Mouse (Mus musculus) CH12.LX (cell line): ENCODE measurements at regions not wholly inside any gene's neighbourhood (a gene's known extent, or its start where the extent isn't known, plus 50 kb on each side); places are given as distances from the start of the nearest gene placed in this dataset.

Experiments used
- DNase-seq: peaks from one replicate; pipeline ENCODE4 v3.0.0-alpha.2; 2013; ENCODE audit errors: extremely low read depth
- H3K27ac ChIP-seq: 2 replicates; pipeline ENCODE4 v1.5.1; 2012; ENCODE audit warnings: low read depth, mild to moderate bottlenecking, control low read depth, moderate library complexity; ENCODE audit not compliant: insufficient read depth
- H3K27me3 ChIP-seq: replicated peaks from 2 replicates; pipeline ENCODE3; 2012; ENCODE audit warnings: inconsistent platforms
- H3K36me3 ChIP-seq, 2 experiments: replicated peaks in 1 of 2; 2 replicates each; pipeline versions ENCODE3 to v1.6.1; 2012; ENCODE audit warnings: inconsistent platforms in 1 of 2, low read length in 1 of 2, mild to moderate bottlenecking in 1 of 2, mixed read lengths in 1 of 2, moderate library complexity in 1 of 2; ENCODE audit not compliant: control insufficient read depth in 1 of 2, insufficient read depth in 1 of 2
- H3K4me1 ChIP-seq, 2 experiments: 2 replicates each; pipeline ENCODE4 v1.6.1; 2012; ENCODE audit warnings: inconsistent platforms in 1 of 2, moderate library complexity in 1 of 2; ENCODE audit not compliant: insufficient read depth in 2 of 2, control insufficient read depth in 1 of 2
- H3K4me2 ChIP-seq: 2 replicates; pipeline ENCODE4 v1.6.1; 2012; ENCODE audit warnings: low read depth, mild to moderate bottlenecking, control low read depth; ENCODE audit not compliant: poor library complexity, insufficient read depth, severe bottlenecking
- H3K4me3 ChIP-seq, 3 experiments: fragments of 150-350 bp in 1 of 3; sonication (generic) in 1 of 3; replicated peaks in 1 of 3; 2 replicates each; pipeline versions ENCODE3 to v1.5.1; 2011 to 2012; ENCODE audit warnings: low read depth in 2 of 3, low read length in 2 of 3, mild to moderate bottlenecking in 2 of 3, moderate library complexity in 2 of 3, control low read depth in 1 of 3, improper control_type of control experiment in 1 of 3, inconsistent platforms in 1 of 3, mixed read lengths in 1 of 3; ENCODE audit not compliant: poor library complexity in 1 of 3
- H3K79me2 ChIP-seq: replicated peaks from 2 replicates; pipeline ENCODE4 v1.6.1; 2012; ENCODE audit warnings: mild to moderate bottlenecking, moderate library complexity; ENCODE audit not compliant: control insufficient read depth, poor library complexity, insufficient read depth, severe bottlenecking; ENCODE audit errors: extremely low read depth
- H3K9ac ChIP-seq: 2 replicates; pipeline ENCODE4 v1.6.1; 2012; ENCODE audit warnings: low read depth, mild to moderate bottlenecking, control low read depth, moderate library complexity; ENCODE audit not compliant: insufficient read depth
- H3K9me3 ChIP-seq: replicated peaks from 2 replicates; pipeline ENCODE3; 2012; ENCODE audit warnings: low read length, inconsistent platforms, mixed read lengths
- CTCF ChIP-seq, 2 experiments: IDR thresholded peaks in 1 of 2; conservative IDR thresholded peaks in 1 of 2; 2 replicates each; pipeline ENCODE4 v1.5.1; 2011 to 2012; ENCODE audit warnings: low read depth in 2 of 2, low read length in 2 of 2, improper control_type of control experiment in 1 of 2, inconsistent platforms in 1 of 2, mild to moderate bottlenecking in 1 of 2, moderate library complexity in 1 of 2
- E2F4 ChIP-seq: IDR thresholded peaks from 2 replicates; pipeline ENCODE4 v1.6.1; 2011; ENCODE audit warnings: low read depth, low read length, improper control_type of control experiment; ENCODE audit not compliant: insufficient replicate concordance
- ETS1 ChIP-seq: conservative IDR thresholded peaks from 2 replicates; pipeline ENCODE4 v1.6.1; 2012; ENCODE audit warnings: low read depth, mild to moderate bottlenecking, inconsistent platforms, low read length, improper control_type of control experiment, moderate library complexity
- GABPA ChIP-seq: IDR thresholded peaks from 2 replicates; pipeline ENCODE4 v1.6.1; 2012; ENCODE audit warnings: low read depth, low read length, improper control_type of control experiment, inconsistent platforms; ENCODE audit not compliant: insufficient replicate concordance
- HCFC1 ChIP-seq: IDR thresholded peaks from 2 replicates; pipeline ENCODE4 v1.6.1; 2012; ENCODE audit warnings: low read depth, mild to moderate bottlenecking, inconsistent platforms, low read length, improper control_type of control experiment
- MAFK ChIP-seq: IDR thresholded peaks from 2 replicates; pipeline ENCODE4 v1.6.1; 2011; ENCODE audit warnings: low read length, improper control_type of control experiment; ENCODE audit not compliant: insufficient replicate concordance
- MAZ ChIP-seq: IDR thresholded peaks from 2 replicates; pipeline ENCODE4 v1.6.1; 2012; ENCODE audit warnings: low read depth, mild to moderate bottlenecking, inconsistent platforms, low read length, improper control_type of control experiment, moderate library complexity
- MYC ChIP-seq: IDR thresholded peaks from 2 replicates; pipeline ENCODE4 v1.6.1; 2011; ENCODE audit warnings: low read depth, mild to moderate bottlenecking, improper control_type of control experiment, low read length
- NRF1 ChIP-seq: IDR thresholded peaks from 2 replicates; pipeline ENCODE4 v1.6.1; 2014; ENCODE audit warnings: low read depth, mild to moderate bottlenecking, inconsistent platforms, low read length, improper control_type of control experiment, moderate library complexity
- POLR2A ChIP-seq: IDR thresholded peaks from 2 replicates; pipeline ENCODE4 v1.6.1; 2011; ENCODE audit warnings: low read depth, mild to moderate bottlenecking, improper control_type of control experiment, low read length
- RAD21 ChIP-seq: IDR thresholded peaks from 2 replicates; pipeline ENCODE4 v1.6.1; 2011; ENCODE audit warnings: low read depth, mild to moderate bottlenecking, low read length, improper control_type of control experiment, moderate library complexity
- SMC3 ChIP-seq: IDR thresholded peaks from 2 replicates; pipeline ENCODE4 v1.6.1; 2011; ENCODE audit warnings: low read depth, low read length, improper control_type of control experiment
- TBP ChIP-seq: conservative IDR thresholded peaks from 2 replicates; pipeline ENCODE4 v1.6.1; 2011; ENCODE audit warnings: low read depth, low read length, improper control_type of control experiment
- TCF12 ChIP-seq: IDR thresholded peaks from 2 replicates; pipeline ENCODE4 v1.6.1; 2014; ENCODE audit warnings: low read depth, mild to moderate bottlenecking, inconsistent platforms, low read length, improper control_type of control experiment
- USF1 ChIP-seq: IDR thresholded peaks from 2 replicates; pipeline ENCODE4 v1.6.1; 2014; ENCODE audit warnings: low read depth, mild to moderate bottlenecking, inconsistent platforms, low read length, improper control_type of control experiment
- dilution Hi-C: fragments of 300-500 bp; cut with MboI; formaldehyde crosslinking; loops from 2 replicates; pipeline ENCODE4 v1.14.3; 2020; ENCODE audit warnings: low sequenced_read_pairs; ENCODE audit not compliant: extremely low pct_unique_long_range_greater_than_20kb, extremely low pct_ligation_motif_present
- in situ Hi-C: fragments of 300-500 bp; cut with MboI; formaldehyde crosslinking; loops from 3 replicates; pipeline ENCODE4 v1.14.3; 2019; ENCODE audit warnings: low sequenced_read_pairs, low pct_ligation_motif_present, low pct_unique_long_range_greater_than_20kb, mixed read lengths

- Histone ChIP-seq H3K4me3 (no peak overlapping the region), H3K9ac (no peak overlapping the region), H3K36me3 (no peaks in the 10 kb centered on the region), H3K79me2 (no peaks in the 10 kb centered on the region), H3K9me3 (no peaks in the 10 kb centered on the region), H3K4me1 (no peaks in the 10 kb centered on the region), H3K27ac (no peak overlapping the region), H3K27me3 (no peaks in the 10 kb centered on the region), H3K4me2 (no peak overlapping the region)
- dilution Hi-C loops: no loop called here
- peak; percentile 24 for DNase-seq
- peak; percentile 37 to 56; a peak in 2 of 4 replicates for TF ChIP-seq CTCF (conservative IDR thresholded peaks at IDR 0.05 in 1 of 2, IDR thresholded peaks at IDR 0.05 in 1 of 2; ENCODE audit: low read depth in 2 of 2, low read length in 2 of 2)
- no peak for TF ChIP-seq USF1
- TF ChIP-seq RAD21: peak; percentile 31
- peak; percentile 39 for TF ChIP-seq SMC3
- no peak for TF ChIP-seq NRF1
- in situ Hi-C loops: no loop called here
Observed at GRCm38 (mm10) chr13:34470410-34470809, 125.4 kb upstream of the Slc22a23 start.

GRCm38 (mm10) chr13:34469568-34469967 lies 124.6 kb upstream of the Slc22a23 start:
- no peak overlapping the region for H3K9ac ChIP-seq
- no peak overlapping the region for H3K4me2 ChIP-seq
- TF ChIP-seq MAFK (no peak), GABPA (no peak), MAZ (no peak), POLR2A (no peak), TBP (no peak), E2F4 (no peak), CTCF (conservative IDR thresholded peaks at IDR 0.05 in 1 of 2, IDR thresholded peaks at IDR 0.05 in 1 of 2; ENCODE audit: low read depth in 2 of 2, low read length in 2 of 2) (no peak), HCFC1 (no peak), MYC (no peak), ETS1 (no peak), TCF12 (no peak), RAD21 (no peak)
- H3K4me3 ChIP-seq: no peak overlapping the region
- no peaks in the 10 kb centered on the region for H3K9me3 ChIP-seq
- dilution Hi-C loops: no loop called here
- no peaks in the 10 kb centered on the region for H3K79me2 ChIP-seq
- in situ Hi-C loops: no loop called here
- H3K4me1 ChIP-seq: no peaks in the 10 kb centered on the region
- no peaks in the 10 kb centered on the region for H3K27me3 ChIP-seq
- no peak for DNase-seq
- H3K27ac ChIP-seq: no peak overlapping the region
- H3K36me3 ChIP-seq: no peaks in the 10 kb centered on the region
